Mouse (Mus musculus) spleen, adult 2 months (tissue): Measurements from ENCODE around the gene Myo10.

Experiments
- CTCF ChIP-seq: fragments of 200-500 bp; IDR thresholded peaks from 2 replicates; pipeline ENCODE4 v1.5.1; 2011; ENCODE audit warnings: mild to moderate bottlenecking, inconsistent platforms; ENCODE audit not compliant: insufficient read depth, insufficient read length, insufficient replicate concordance; ENCODE audit errors: extremely low read depth
- POLR2A ChIP-seq: fragments of 200-500 bp; IDR thresholded peaks from 2 replicates; pipeline ENCODE4 v1.6.1; 2011; ENCODE audit warnings: low read depth, low read length, inconsistent platforms

DNA sequence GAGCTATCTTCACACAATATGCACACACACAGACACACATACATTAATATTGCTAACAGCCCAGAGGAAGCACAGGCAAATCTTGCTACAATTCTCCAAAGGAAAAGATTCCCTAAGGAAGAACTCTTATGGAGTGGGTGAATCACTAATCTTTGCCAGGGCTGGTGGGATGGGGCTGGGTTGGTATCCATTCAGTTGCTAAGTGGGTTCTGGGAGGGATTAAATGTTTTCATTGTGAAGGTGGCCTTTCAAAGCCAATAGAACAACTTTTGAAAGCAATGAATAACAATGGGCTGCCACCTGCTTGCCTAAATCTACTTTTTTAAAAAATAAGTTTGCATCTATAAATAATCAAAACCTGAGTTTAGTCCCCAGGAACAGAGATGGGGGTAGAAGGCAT is 131.6 kb downstream of the Myo10 start:
- TF ChIP-seq CTCF (no peak), POLR2A (no peak)
